Mouse (Mus musculus) spleen, adult 18-20 months (tissue): ENCODE data around the gene Napsa.
A peak's percentile ranks its signal among the peaks of the same experiment; 100 is the strongest.

Experiments
- DNase-seq, 2 experiments: peaks; one replicate each; pipeline ENCODE4 v3.0.0; 2022; ENCODE audit warnings: mixed read lengths in 2 of 2

Gene Napsa

GRCm38 (mm10) chr7:44572213-44572701 lies at the start of gene Napsa:
Gene Napsa, plus strand, starts transcription at chr7:44572380.
- DNase-seq: peak; percentile 78 to 84

DNA sequence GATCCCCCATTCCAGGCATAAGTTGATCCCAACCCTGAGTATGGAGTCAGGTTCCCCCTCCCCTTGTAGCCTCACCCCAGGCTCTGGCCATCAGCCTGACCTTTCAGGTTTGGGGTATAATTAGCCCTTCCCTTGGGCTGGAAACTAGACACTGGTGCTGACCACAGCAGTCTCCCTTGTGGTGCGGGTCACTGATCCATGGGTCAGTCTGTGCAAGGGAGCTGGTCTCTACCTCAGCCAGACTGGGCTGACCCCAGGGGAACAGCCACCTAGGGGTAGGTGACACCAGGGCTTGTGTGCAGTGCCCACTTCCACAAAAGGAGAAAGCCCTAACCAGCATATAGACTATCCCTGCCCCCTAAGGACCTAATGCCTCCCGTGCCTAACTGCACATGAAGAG lies 49.1 kb upstream of the Napsa start:
- no peak for DNase-seq

GRCm38 (mm10) chr7:44524502-44524901 lies 47.7 kb upstream of the Napsa start, which contains the start of gene Mybpc2:
Gene Mybpc2, minus strand, starts transcription at chr7:44524656.
- DNase-seq: peak in 1 of 2 experiments; percentile 25

DNA sequence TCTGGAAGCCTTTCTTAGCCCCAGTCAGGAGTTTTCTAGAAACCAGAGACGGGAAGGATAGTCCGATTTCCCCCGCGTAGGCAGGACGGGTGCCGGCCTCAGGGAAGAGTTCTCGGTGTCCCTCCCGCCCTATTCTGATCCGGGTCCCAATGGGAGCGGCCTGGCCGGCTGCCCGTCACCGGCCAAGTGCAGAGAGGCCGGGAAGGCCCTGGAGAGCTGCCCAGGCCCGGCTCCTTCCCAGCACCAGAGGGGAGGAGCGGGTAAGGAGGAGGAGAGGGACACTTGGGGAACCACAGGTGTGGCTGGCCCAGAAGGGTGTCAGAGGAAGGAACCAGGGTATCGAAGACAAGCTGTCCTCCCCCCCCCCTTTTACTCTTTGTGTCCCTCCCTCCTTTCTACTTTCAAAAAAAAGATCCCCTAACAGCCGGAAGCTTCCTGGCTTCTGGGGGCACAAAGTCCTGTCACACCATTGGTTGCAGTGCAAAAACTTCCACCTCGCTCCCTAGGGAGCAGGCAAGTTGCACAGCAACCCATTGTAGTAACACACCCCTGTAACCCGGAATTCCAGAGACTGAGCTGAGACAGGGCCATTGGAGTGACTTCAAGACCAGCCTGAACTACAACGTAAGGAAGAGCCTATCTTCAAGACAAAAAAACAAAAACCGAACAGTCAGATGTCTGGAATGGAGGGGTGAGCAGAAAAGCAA lies 46.9 kb upstream of the Napsa start:
- peak; percentile 51 to 53 for DNase-seq

DNA sequence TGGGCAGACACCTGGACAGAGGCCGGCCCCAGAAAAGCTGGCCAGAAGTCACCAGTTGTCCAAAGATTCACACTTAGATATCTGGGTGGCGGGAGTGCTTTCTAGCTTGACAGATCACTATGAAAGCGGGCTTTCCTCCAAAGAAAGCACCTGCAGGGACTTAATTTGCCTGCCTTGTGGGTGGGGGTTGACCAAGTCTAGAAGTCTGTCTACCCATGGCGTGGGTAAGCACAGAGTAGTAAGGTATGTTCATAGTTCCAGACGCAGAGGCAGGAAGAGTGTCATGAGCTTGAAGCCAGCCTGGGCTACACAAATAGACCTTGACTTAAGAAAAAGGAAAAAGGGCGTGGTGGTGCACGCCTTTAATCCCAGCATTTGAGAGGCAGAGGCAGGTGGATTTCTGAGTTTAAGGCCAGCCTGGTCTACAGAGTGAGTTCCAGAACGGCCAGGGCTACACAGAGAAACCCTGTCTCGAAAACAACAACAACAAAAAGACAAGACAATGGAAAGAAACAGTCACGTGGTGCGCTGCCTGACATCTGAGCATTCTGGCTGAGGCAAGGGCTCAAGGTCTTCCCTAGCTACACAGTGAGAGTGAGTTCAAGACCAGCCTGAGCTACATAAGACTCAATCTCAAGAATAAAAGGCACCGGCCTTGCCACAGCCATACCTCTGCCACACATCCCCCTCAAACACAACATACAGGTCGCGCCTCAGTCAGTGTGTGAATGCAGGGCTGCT lies 45.6 kb upstream of the Napsa start:
- peak in 1 of 2 experiments; percentile 25 for DNase-seq

GRCm38 (mm10) chr7:44527483-44528398 lies 44.4 kb upstream of the Napsa start:
- peak; percentile 70 to 78 for DNase-seq

GRCm38 (mm10) chr7:44529518-44529917 lies 42.7 kb upstream of the Napsa start:
- DNase-seq: peak; percentile 47 to 48

DNA sequence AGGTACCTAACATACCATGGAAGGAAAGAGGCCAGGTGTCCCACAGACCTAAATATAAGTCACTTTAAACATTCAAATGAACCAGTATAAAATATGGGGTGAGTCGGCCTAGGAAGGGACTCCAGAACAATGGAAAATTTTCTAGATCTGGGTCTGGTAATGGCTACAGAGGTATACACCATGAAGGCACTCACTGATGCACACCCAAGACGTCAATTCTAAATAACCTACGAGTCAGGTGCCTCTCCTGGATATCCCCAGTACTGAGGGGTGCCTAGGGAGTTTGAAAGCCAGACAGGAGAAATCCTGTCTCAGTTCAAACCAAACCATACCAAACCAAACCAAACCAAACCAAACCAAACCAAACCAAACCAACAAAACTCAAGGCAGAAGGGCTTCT lies 41.7 kb upstream of the Napsa start:
- no peak for DNase-seq

DNA sequence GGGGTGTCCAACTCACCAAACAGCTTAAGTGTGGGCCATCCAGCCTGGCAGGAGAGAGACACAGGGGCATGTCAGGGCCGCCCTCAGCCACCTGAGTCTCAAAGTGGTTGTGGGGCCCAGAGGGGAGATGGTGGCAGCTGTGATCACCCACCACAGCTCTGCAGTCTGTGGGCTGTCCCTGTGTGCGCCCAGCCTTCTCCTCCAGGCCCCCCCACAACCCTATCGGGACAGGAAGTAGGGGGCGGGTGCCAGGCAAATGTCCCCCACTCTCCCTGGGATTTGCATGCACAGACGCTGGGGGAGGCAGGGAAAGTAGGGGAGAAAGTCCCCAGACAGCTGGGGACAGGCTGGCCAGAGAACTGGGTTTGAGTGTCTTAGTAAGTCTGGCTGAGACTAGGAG lies 41.0 kb upstream of the Napsa start:
- DNase-seq: peak; percentile 60 to 75

DNA sequence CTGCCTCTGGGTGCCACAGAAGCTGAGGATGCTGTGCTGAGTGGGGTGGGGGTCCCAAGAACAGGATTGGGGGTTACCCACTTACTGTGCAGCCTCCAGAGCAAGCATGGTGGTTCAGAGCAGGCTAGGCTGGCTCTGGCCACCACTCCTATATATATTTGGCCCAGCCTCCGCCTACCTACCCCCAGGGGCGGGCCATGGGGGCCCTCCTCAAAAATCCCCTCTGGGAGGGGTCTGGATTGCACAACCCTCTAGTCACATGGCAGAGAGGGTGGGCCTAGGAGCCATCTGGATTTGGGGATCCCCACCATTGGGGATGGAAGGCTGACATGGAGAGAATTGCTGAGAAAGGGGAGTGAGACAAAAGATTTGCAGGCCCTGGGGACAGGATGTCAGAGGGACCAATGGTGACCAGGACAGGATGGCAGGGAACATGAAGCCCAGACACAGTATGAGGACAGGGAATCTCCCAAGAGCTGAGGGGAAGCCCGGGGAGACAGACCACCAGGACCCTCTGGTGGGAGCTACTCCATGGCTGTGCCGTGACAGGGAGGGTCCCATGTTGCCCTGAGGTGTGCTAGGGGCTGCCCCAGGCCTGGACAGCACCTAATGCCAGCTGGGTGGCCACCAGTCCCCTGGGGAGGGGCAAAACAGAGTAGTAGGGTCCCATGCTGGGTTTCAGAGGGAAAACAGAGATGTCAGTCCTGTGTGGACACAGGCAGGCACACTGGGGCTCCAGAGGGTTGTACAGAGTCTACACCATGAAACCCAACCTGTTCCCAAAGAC lies 40.0 kb upstream of the Napsa start, which contains the start of gene Spib:
Gene Spib, minus strand, starts transcription at position 126 of the 787 bp plus-strand sequence.
- peak; percentile 72 to 74 for DNase-seq

DNA sequence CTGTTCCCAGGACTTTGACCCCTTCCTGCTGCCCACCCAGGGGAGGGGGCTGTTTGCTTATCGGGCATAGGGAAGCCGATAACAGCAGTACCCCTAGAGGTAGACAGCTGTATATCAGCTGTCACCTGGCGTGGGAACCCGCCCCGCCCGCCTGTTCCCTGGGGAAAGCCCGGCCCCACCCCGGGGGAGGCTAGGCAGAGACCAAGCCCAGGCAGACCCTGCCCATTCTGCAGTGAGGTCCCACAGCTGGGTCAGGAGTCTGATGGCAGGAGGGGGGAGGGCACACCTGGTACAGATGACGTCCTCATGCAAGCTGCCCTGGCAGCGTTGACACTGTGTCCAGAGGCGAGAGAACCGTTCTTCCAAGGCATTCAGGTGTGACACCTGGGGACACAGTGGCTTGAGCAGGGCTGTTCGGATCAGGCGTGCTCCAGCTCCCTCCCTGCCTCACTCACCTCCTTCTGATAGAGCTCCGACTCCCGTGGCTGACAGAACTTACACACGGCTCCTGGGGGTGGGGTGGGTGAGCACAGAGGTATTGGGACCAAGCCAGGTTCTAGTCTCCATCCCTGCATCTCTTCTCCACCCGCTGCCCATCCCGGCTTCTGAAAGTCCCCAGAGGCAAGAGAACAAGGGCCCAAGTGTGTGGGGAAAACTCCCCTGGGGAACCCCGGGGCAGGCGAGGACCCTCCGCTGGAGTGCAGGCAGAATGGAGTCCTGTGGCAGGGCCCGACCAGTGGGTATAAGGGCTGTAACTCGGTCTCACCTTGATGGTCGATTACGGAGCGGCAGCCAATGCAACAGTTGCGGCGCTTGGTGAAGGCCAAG lies 39.0 kb upstream of the Napsa start:
- DNase-seq: peak; percentile 65 to 69

DNA sequence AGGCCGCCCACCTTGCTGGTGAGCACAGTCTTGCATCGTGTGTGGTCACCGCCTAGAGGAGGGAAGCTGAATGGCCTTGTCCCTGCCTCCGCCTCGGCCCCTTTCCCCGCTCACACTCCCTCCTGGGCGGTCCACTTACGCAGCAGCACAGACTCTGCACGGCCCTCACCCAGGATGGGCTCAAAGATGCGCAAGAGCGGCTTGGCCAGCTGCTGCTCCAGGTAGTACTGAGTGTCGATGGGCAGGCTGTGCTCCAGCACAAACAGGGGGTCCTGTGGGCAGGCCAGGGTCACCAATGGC lies 38.5 kb upstream of the Napsa start:
- no peak for DNase-seq

GRCm38 (mm10) chr7:44534242-44534641 lies 37.9 kb upstream of the Napsa start:
- peak; percentile 74 to 84 for DNase-seq

DNA sequence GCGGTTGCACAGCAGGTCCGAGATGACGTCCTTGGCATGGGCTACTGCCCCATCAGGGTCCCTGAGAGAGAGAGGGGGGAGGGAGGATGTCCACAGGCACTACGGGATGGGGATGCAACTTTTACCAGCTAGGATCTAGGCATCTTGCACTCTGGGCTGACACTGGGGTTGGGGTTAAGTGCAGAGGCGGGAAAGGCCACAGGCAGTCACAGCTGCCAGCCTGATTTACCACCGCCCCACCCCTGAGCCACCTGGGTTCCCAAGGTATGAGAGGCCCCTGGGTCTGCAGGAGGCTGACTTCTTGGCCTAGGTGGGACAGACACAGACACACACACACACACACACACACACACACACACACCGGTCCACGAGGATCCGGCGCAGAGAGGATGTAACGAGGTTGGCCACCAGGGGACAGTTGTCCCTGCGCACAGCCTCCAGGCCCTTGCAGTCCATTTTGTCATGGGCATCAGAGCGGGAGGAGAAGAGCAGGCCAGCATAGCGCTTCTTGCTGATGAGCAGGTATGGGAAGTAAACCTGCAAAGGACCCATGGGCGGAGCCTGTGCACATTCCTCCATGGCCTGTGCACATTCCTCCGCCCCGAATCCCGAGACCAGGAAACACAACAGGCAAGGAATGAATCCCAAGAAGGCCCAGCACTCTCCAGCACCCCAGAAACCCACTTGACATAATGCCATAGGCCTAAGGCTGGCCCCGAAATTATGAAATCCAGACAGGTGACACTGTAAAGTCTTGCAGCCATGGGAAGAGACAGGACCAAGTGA lies 37.3 kb upstream of the Napsa start:
- no peak for DNase-seq

DNA sequence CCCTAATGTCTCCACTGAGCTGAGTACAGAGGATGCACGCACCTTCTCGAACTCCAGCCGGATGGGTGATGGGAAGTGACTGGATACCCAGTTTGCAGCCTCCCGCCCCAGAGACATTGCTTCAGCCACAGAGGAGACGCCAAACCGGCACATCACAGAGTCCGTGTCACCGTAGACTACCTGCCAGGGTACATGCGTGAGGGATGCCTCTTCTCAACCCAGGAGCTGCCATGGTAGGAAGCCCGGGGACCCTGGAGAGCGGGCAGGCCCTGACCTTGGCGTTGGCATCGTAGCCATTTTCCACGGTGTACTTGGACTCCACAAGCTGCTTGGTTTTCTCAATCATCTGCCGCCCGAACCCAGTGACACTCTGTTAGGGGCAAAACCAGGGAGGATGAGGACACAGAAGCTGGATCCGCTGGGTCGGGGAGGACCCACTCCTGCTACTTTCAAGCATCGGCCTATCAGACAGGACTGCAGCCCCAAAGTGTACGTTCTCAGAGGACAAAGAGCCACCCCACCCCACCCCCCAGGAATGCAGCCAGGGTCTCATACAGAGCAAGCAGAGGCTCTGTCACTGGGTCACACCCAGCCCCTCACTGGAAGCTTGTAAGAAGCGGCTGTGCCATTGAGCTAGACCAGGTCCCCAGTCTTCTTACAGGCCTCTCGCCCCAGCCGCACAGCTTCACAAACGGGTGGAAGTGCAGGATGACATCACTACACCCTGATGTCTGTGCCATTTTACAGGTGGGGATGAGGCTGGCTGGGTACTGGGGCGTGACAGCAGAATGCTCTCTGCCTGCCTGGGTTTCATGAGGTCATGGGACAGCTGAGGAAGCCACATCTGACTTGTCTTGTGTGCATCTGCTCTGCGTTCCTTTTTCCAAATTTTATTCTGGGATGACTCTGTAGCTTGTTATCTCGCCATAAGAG lies 36.3 kb upstream of the Napsa start:
- peak in 1 of 2 experiments; percentile 43 for DNase-seq

GRCm38 (mm10) chr7:44536590-44536968 lies 35.6 kb upstream of the Napsa start:
- no peak for DNase-seq

- no peak for DNase-seq
Observed at GRCm38 (mm10) chr7:44537009-44537408, 35.2 kb upstream of the Napsa start.

GRCm38 (mm10) chr7:44537496-44537895 lies 34.7 kb upstream of the Napsa start:
- DNase-seq: no peak
